Mouse (Mus musculus) megakaryocyte, embryonic 14.5 days (primary cell): ENCODE measurements at regions not wholly inside any gene's neighbourhood (a gene's known extent, or its start where the extent isn't known, plus 50 kb on each side); places are given as distances from the start of the nearest gene placed in this dataset.

Source experiments
- FLI1 ChIP-seq: IDR thresholded peaks from 2 replicates; pipeline ENCODE4 v1.6.1; 2012; ENCODE audit warnings: low read length, inconsistent platforms, mixed read lengths
- GATA1 ChIP-seq: IDR thresholded peaks from 3 replicates; pipeline ENCODE4 v1.6.1; 2012; ENCODE audit warnings: mixed read lengths, low read length, inconsistent platforms, borderline replicate concordance

GRCm38 (mm10) chr1:145131020-145131419 lies 355.8 kb upstream of the Rgs18 start:
- no peak for TF ChIP-seq FLI1
- TF ChIP-seq GATA1 = no peak
